Mouse (Mus musculus): Measurements from ENCODE around the gene Ostf1. TPM values are rescaled to one million over a fixed set of nuclear protein-coding genes. Genes with fewer than 3 reads are reported as not detected.

The Ostf1 gene
- total and polyA plus RNA-seq, 3 experiments = 110 to 175 (median 131) TPM

GRCm38 (mm10) chr19:18646853-18647420 lies 15.3 kb upstream of the Ostf1 start:
- H3K36me3 ChIP-seq (replicated peaks in 1 of 2; ENCODE audit: control insufficient read depth in 1 of 2, insufficient read depth in 1 of 2, low read length in 1 of 2) = peaks cover 11 to 24% of the 10 kb centered on the region in 2 experiments
- peak; percentile 29 for DNase-seq (ENCODE audit: extremely low read depth)
- no peaks in the 10 kb centered on the region for H3K27me3 ChIP-seq (replicated peaks)
- no peak overlapping the region for H3K4me2 ChIP-seq (ENCODE audit: insufficient read depth, low read depth, poor library complexity, severe bottlenecking)
- dilution Hi-C loops (cut with MboI; ENCODE audit: extremely low pct_ligation_motif_present, extremely low pct_unique_long_range_greater_than_20kb, low sequenced_read_pairs) = no loop called here
- no peak overlapping the region for H3K4me3 ChIP-seq (replicated peaks in 1 of 3; ENCODE audit: low read depth in 2 of 3, low read length in 2 of 3, poor library complexity in 1 of 3)
- peaks cover 17 to 44% of the 10 kb centered on the region in 2 experiments for H3K4me1 ChIP-seq (ENCODE audit: control insufficient read depth in 1 of 2, insufficient read depth in 2 of 2)
- no peak overlapping the region for H3K9ac ChIP-seq (ENCODE audit: insufficient read depth, low read depth)
- in situ Hi-C loops (cut with MboI; ENCODE audit: low pct_ligation_motif_present, low pct_unique_long_range_greater_than_20kb, low sequenced_read_pairs) = no loop called here
- no peaks in the 10 kb centered on the region for H3K9me3 ChIP-seq (replicated peaks; ENCODE audit: low read length)
- TF ChIP-seq MAX (IDR thresholded peaks at IDR 0.05; ENCODE audit: low read length) (no peak), NRF1 (IDR thresholded peaks at IDR 0.05; ENCODE audit: low read depth, low read length) (no peak), SIN3A (IDR thresholded peaks at IDR 0.05; ENCODE audit: low read length) (no peak; the same call in 1 of the 2 replicates), CHD1 (IDR thresholded peaks at IDR 0.05; ENCODE audit: low read depth, low read length) (no peak), RCOR1 (conservative IDR thresholded peaks at IDR 0.05; ENCODE audit: low read depth, low read length) (no peak), RAD21 (IDR thresholded peaks at IDR 0.05; ENCODE audit: low read depth, low read length) (no peak), NELFE (IDR thresholded peaks at IDR 0.05; ENCODE audit: low read depth, low read length) (no peak), IRF4 (IDR thresholded peaks at IDR 0.05; ENCODE audit: low read depth, low read length) (no peak), ZKSCAN1 (IDR thresholded peaks at IDR 0.05; ENCODE audit: borderline replicate concordance, low read depth, low read length) (no peak), CTCF (conservative IDR thresholded peaks at IDR 0.05 in 1 of 2, IDR thresholded peaks at IDR 0.05 in 1 of 2; ENCODE audit: low read depth in 2 of 2, low read length in 2 of 2) (no peak), ZC3H11A (IDR thresholded peaks at IDR 0.05; ENCODE audit: low read depth, low read length) (no peak), USF2 (conservative IDR thresholded peaks at IDR 0.05; ENCODE audit: low read depth, low read length) (no peak), POLR2AphosphoS2 (IDR thresholded peaks at IDR 0.05; ENCODE audit: low read depth, low read length) (no peak), ELF1 (IDR thresholded peaks at IDR 0.05; ENCODE audit: low read depth, low read length) (no peak), E2F4 (IDR thresholded peaks at IDR 0.05; ENCODE audit: insufficient replicate concordance, low read depth, low read length) (no peak), JUN (IDR thresholded peaks at IDR 0.05; ENCODE audit: insufficient read depth, low read depth, low read length) (no peak)
- H3K27ac ChIP-seq (ENCODE audit: insufficient read depth, low read depth) = peak overlapping the region; percentile 25
- H3K79me2 ChIP-seq (replicated peaks; ENCODE audit: control insufficient read depth, extremely low read depth, insufficient read depth, poor library complexity, severe bottlenecking) = no peaks in the 10 kb centered on the region

- Histone ChIP-seq H3K27ac (ENCODE audit: insufficient read depth, low read depth) (no peak overlapping the region), H3K27me3 (replicated peaks) (no peaks in the 10 kb centered on the region), H3K9ac (ENCODE audit: insufficient read depth, low read depth) (no peak overlapping the region), H3K4me1 (ENCODE audit: control insufficient read depth in 1 of 2, insufficient read depth in 2 of 2) (peaks cover 17 to 44% of the 10 kb centered on the region in 2 experiments), H3K9me3 (replicated peaks; ENCODE audit: low read length) (no peaks in the 10 kb centered on the region), H3K36me3 (replicated peaks in 1 of 2; ENCODE audit: control insufficient read depth in 1 of 2, insufficient read depth in 1 of 2, low read length in 1 of 2) (peaks cover 14 to 26% of the 10 kb centered on the region in 2 experiments), H3K4me2 (ENCODE audit: insufficient read depth, low read depth, poor library complexity, severe bottlenecking) (no peak overlapping the region), H3K4me3 (replicated peaks in 1 of 3; ENCODE audit: low read depth in 2 of 3, low read length in 2 of 3, poor library complexity in 1 of 3) (no peak overlapping the region), H3K79me2 (replicated peaks; ENCODE audit: control insufficient read depth, extremely low read depth, insufficient read depth, poor library complexity, severe bottlenecking) (no peaks in the 10 kb centered on the region)
- peak; percentile 68 for DNase-seq (ENCODE audit: extremely low read depth)
- dilution Hi-C loops (cut with MboI; ENCODE audit: extremely low pct_ligation_motif_present, extremely low pct_unique_long_range_greater_than_20kb, low sequenced_read_pairs) (no loop called here), in situ Hi-C loops (cut with MboI; ENCODE audit: low pct_ligation_motif_present, low pct_unique_long_range_greater_than_20kb, low sequenced_read_pairs) (no loop called here)
- peak; percentile 56 for TF ChIP-seq ZNF384 (IDR thresholded peaks at IDR 0.05; ENCODE audit: low read depth, low read length)
- no peak for TF ChIP-seq ZKSCAN1 (IDR thresholded peaks at IDR 0.05; ENCODE audit: borderline replicate concordance, low read depth, low read length)
- TF ChIP-seq MAX (IDR thresholded peaks at IDR 0.05; ENCODE audit: low read length) = no peak
- TF ChIP-seq TBP (conservative IDR thresholded peaks at IDR 0.05; ENCODE audit: low read depth, low read length) = no peak
- no peak for TF ChIP-seq POLR2A (IDR thresholded peaks at IDR 0.05; ENCODE audit: low read depth, low read length)
- TF ChIP-seq NELFE (IDR thresholded peaks at IDR 0.05; ENCODE audit: low read depth, low read length) = no peak
- peak; percentile 78 for TF ChIP-seq TCF12 (IDR thresholded peaks at IDR 0.05; ENCODE audit: low read depth, low read length)
- TF ChIP-seq EP300 (IDR thresholded peaks at IDR 0.05; ENCODE audit: low read length) = peak; percentile 91
- TF ChIP-seq JUN (IDR thresholded peaks at IDR 0.05; ENCODE audit: insufficient read depth, low read depth, low read length) = peak; percentile 81
- TF ChIP-seq NRF1 (IDR thresholded peaks at IDR 0.05; ENCODE audit: low read depth, low read length) = no peak
- TF ChIP-seq RCOR1 (conservative IDR thresholded peaks at IDR 0.05; ENCODE audit: low read depth, low read length) = 0 out of 2 replicates have a peak, but pooled peaks have one; percentile 75
- peak; percentile 90 for TF ChIP-seq JUND (conservative IDR thresholded peaks at IDR 0.05; ENCODE audit: low read depth, low read length)
- TF ChIP-seq IRF4 (IDR thresholded peaks at IDR 0.05; ENCODE audit: low read depth, low read length) = peak; percentile 91
- TF ChIP-seq SIN3A (IDR thresholded peaks at IDR 0.05; ENCODE audit: low read length) = no peak; the same call in 1 of the 2 replicates
- peak; percentile 28; the same call in 1 of the 2 replicates for TF ChIP-seq MEF2A (IDR thresholded peaks at IDR 0.05; ENCODE audit: borderline replicate concordance, low read depth, low read length)
- peak; percentile 57; the same call in 1 of the 2 replicates for TF ChIP-seq MAFK (IDR thresholded peaks at IDR 0.05; ENCODE audit: insufficient replicate concordance, low read length)
Observed at GRCm38 (mm10) chr19:18646397-18646796, 14.8 kb upstream of the Ostf1 start.

Measured in CH12.LX (cell line).